Mouse (Mus musculus) liver, adult 2 months (tissue): Measurements from ENCODE around the gene Cfl1. TPM values are rescaled to one million over a fixed set of nuclear protein-coding genes. Genes with fewer than 3 reads are reported as not detected.
A peak's percentile ranks its signal among the peaks of the same experiment; 100 is the strongest.

Experiments
- DNase-seq: peaks from one replicate; pipeline ENCODE4 v3.0.0-alpha.2; 2011; ENCODE audit warnings: low read depth, low spot score; ENCODE audit errors: extremely low read depth
- H3K27ac ChIP-seq: fragments of 200-500 bp; replicated peaks from 2 replicates; pipeline ENCODE4 v1.5.1; 2012; ENCODE audit warnings: low read depth, mild to moderate bottlenecking, control low read depth, inconsistent platforms, low read length; ENCODE audit not compliant: insufficient read depth
- H3K27me3 ChIP-seq: fragments of 200-500 bp; 2 replicates; pipeline ENCODE4 v1.6.1; 2012; ENCODE audit warnings: mild to moderate bottlenecking, moderate library complexity, low read length, inconsistent platforms; ENCODE audit not compliant: control insufficient read depth, insufficient read depth
- H3K36me3 ChIP-seq: fragments of 200-500 bp; 2 replicates; pipeline ENCODE4 v1.6.1; 2012; ENCODE audit warnings: low read length, inconsistent platforms; ENCODE audit not compliant: control insufficient read depth, insufficient read depth
- H3K4me1 ChIP-seq: fragments of 200-500 bp; 2 replicates; pipeline ENCODE4 v1.6.1; 2011; ENCODE audit warnings: low read length; ENCODE audit not compliant: control insufficient read depth, insufficient read depth
- H3K4me3 ChIP-seq: fragments of 200-500 bp; 2 replicates; pipeline ENCODE4 v1.5.1; 2011; ENCODE audit warnings: low read depth, mild to moderate bottlenecking, control low read depth, low read length, moderate library complexity; ENCODE audit not compliant: insufficient read depth
- H3K79me2 ChIP-seq: fragments of 200-500 bp; 2 replicates; pipeline ENCODE4 v1.6.1; 2012; ENCODE audit warnings: inconsistent platforms, mild to moderate bottlenecking, low read length, moderate library complexity; ENCODE audit not compliant: control insufficient read depth, insufficient read depth
- H3K9ac ChIP-seq: fragments of 200-500 bp; 2 replicates; pipeline ENCODE4 v1.6.1; 2012; ENCODE audit warnings: low read depth, mild to moderate bottlenecking, control low read depth, inconsistent platforms, low read length
- CTCF ChIP-seq: fragments of 200-500 bp; IDR thresholded peaks from 2 replicates; pipeline ENCODE4 v1.5.1; 2011; ENCODE audit warnings: low read depth, low read length, control low read depth
- POLR2A ChIP-seq: fragments of 200-500 bp; IDR thresholded peaks from 2 replicates; pipeline ENCODE4 v1.6.1; 2011; ENCODE audit warnings: low read length, control low read depth; ENCODE audit not compliant: insufficient read depth; ENCODE audit errors: extremely low read depth
- WGBS: fragments of 180-500 bp; shearing (Covaris S2); methylation state at CpG from one replicate; pipeline ENCODE4 v1.1.7; 2018; 5-methylcytosine and 5-hydroxymethylcytosine counted together
- polyA plus RNA-seq: library from polyadenylated mRNA; depleted of rRNA; stranded (reverse); fragments of >200 nt; gene quantifications from 2 replicates; pipeline ENCODE4 v1.2.3, GENCODE M21; 2012
- total RNA-seq: library from RNA; depleted of rRNA; stranded (reverse); fragments of >200 nt; gene quantifications from 2 replicates; pipeline ENCODE4 v1.2.3, GENCODE M21; 2014

Cfl1 gene
- total and polyA plus RNA-seq, 2 experiments: 122 to 177 TPM

- peak; percentile 90 for TF ChIP-seq POLR2A
- no peak for TF ChIP-seq CTCF
- Histone ChIP-seq H3K4me1 (peaks cover 8% of the 10 kb centered on the region), H3K27ac (peak overlapping the region; percentile 86), H3K4me3 (peak overlapping the region; percentile 87), H3K9ac (peak overlapping the region; percentile 93), H3K27me3 (no peaks in the 10 kb centered on the region), H3K79me2 (peaks cover 15% of the 10 kb centered on the region; the same call in 1 of the 2 replicates), H3K36me3 (no peaks in the 10 kb centered on the region)
- peak; percentile 68 for DNase-seq
- 1% methylated on average over 70 of the region's 70 CpGs for WGBS
Measured at GRCm38 (mm10) chr19:5456922-5457745, 33.1 kb upstream of the Cfl1 start.

GRCm38 (mm10) chr19:5457746-5458442 is 32.4 kb upstream of the Cfl1 start, which contains the start of gene Ccdc85b:
Ccdc85b (minus strand) TSS chr19:5457894.
- 12% methylated on average over 14 of the region's 14 CpGs for WGBS
- Histone ChIP-seq H3K27ac (peak within 1 kb of the TSS; percentile 86), H3K4me1 (peaks cover 8% of the 10 kb centered on the region), H3K79me2 (peaks cover 15% of the 10 kb centered on the region; the same call in 1 of the 2 replicates), H3K36me3 (no peaks in the 10 kb centered on the region), H3K9ac (peak within 1 kb of the TSS; percentile 93), H3K4me3 (peak within 1 kb of the TSS; percentile 87), H3K27me3 (no peaks in the 10 kb centered on the region)
- DNase-seq: peak; percentile 56
- TF ChIP-seq POLR2A (no peak), CTCF (no peak)

- Histone ChIP-seq H3K27me3 (no peaks in the 10 kb centered on the region), H3K36me3 (no peaks in the 10 kb centered on the region), H3K27ac (no peak overlapping the region), H3K4me1 (peaks cover 8% of the 10 kb centered on the region), H3K4me3 (no peak overlapping the region), H3K79me2 (peaks cover 15% of the 10 kb centered on the region; the same call in 1 of the 2 replicates), H3K9ac (no peak overlapping the region)
- no peak for DNase-seq
- no peak for TF ChIP-seq POLR2A
- TF ChIP-seq CTCF: no peak
- WGBS: 75% methylated on average over 7 of the region's 7 CpGs
Measured at GRCm38 (mm10) chr19:5459019-5459418, 31.2 kb upstream of the Cfl1 start.

GRCm38 (mm10) chr19:5459896-5460295 is 30.4 kb upstream of the Cfl1 start:
- Histone ChIP-seq H3K9ac (no peak overlapping the region; the same call in 1 of the 2 replicates), H3K4me3 (no peak overlapping the region), H3K4me1 (peaks cover 8% of the 10 kb centered on the region), H3K27ac (no peak overlapping the region), H3K79me2 (peaks cover 15% of the 10 kb centered on the region; the same call in 1 of the 2 replicates), H3K36me3 (no peaks in the 10 kb centered on the region), H3K27me3 (no peaks in the 10 kb centered on the region)
- WGBS: 21% methylated on average over 3 of the region's 3 CpGs
- TF ChIP-seq POLR2A: no peak
- no peak for TF ChIP-seq CTCF
- DNase-seq: no peak

- Histone ChIP-seq H3K9ac (peak within 1 kb of the TSS; percentile 82), H3K4me3 (peak within 1 kb of the TSS; percentile 85), H3K36me3 (no peaks in the 10 kb centered on the region), H3K79me2 (peaks cover 12% of the 10 kb centered on the region; the same call in 1 of the 2 replicates), H3K27ac (peak within 1 kb of the TSS; percentile 63), H3K27me3 (no peaks in the 10 kb centered on the region), H3K4me1 (peaks cover 8% of the 10 kb centered on the region; the same call in 1 of the 2 replicates)
- peak; percentile 73 for DNase-seq
- under 1% methylated on average over 32 of the region's 32 CpGs for WGBS
- TF ChIP-seq POLR2A: peak; percentile 49; the same call in 1 of the 2 replicates
- no peak for TF ChIP-seq CTCF
Measured at GRCm38 (mm10) chr19:5460465-5460911, 29.8 kb upstream of the Cfl1 start, which contains the start of gene Fibp. Fibp (plus strand) TSS chr19:5460615.
